Mouse (Mus musculus): ENCODE measurements around the gene Nlrp4f. TPM values are rescaled to one million over a fixed set of nuclear protein-coding genes. Genes with fewer than 3 reads are reported as not detected.

The Nlrp4f gene
- polyA plus RNA-seq, 1 experiment from 2014 or later: not detected

DNA sequence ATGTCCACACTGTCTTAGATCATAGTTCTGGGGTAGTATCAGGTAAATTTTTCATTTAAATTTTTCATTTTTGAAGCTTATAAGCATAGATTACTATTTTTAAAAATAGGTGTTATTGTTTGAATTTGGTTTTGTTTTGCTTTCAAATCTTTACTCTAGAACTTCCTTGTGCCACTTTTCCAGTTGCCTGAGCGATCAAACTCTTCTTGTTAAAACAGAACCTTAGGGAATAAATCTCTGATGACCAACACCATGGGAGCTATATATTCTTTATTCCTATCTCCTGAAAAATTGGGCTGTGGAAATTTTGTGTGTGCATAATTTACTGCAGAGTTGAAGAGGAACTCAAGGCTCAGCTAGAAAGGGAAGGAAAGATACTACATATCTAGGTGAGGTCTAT is 55.8 kb downstream of the Nlrp4f start, which contains the start of gene Olfr466:
Gene Olfr466, plus strand, starts transcription at position 301 of the 400 bp plus-strand sequence.
- no peak for ATAC-seq (ENCODE audit: insufficient read depth)
- no peaks in the 10 kb centered on the region for H3K36me3 ChIP-seq (ENCODE audit: insufficient read depth)
- 57% methylated on average over 1 of the region's 1 CpGs for WGBS
- H3K27me3 ChIP-seq (ENCODE audit: insufficient read depth, low read length): no peaks in the 10 kb centered on the region
- no peak for TF ChIP-seq CTCF (IDR thresholded peaks at IDR 0.05; ENCODE audit: low read depth)
- no peak within 1 kb of the TSS for H3K27ac ChIP-seq (ENCODE audit: low read depth)
- no peak within 1 kb of the TSS for H3K4me3 ChIP-seq (ENCODE audit: low read depth, low read length)
- no peaks in the 10 kb centered on the region for H3K4me1 ChIP-seq (ENCODE audit: insufficient read depth)
- H3K9me3 ChIP-seq (ENCODE audit: low read depth, low read length): no peaks in the 10 kb centered on the region
- DNase-seq: no peak
- no peak within 1 kb of the TSS for H3K4me2 ChIP-seq
- H3K9ac ChIP-seq: no peak within 1 kb of the TSS

DNA sequence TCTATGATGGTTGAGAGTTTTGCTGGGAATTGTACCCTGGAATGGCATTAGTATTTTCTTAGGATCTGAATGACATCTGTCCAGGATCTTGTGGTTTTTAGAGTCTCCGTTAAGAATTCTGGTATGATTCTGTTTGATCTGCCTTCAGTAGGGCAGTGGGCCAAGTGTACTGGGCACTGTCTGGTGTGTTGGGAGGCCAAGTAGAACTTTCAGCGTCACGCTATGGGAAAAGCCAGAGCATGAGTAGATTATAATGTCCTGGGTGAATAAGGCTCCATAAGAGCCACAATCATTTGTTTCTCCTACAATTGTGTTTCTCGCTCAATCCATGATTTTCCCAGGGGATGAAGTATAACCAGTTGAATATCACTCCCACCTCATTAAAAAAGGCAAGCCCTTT is 68.0 kb downstream of the Nlrp4f start, which contains the start of gene Olfr465-ps1:
Gene Olfr465-ps1, plus strand, starts transcription at position 301 of the 400 bp plus-strand sequence.
- H3K27me3 ChIP-seq (ENCODE audit: insufficient read depth, low read length): no peaks in the 10 kb centered on the region
- no peaks in the 10 kb centered on the region for H3K36me3 ChIP-seq (ENCODE audit: insufficient read depth)
- DNase-seq: no peak
- no peaks in the 10 kb centered on the region for H3K4me1 ChIP-seq (ENCODE audit: insufficient read depth)
- H3K4me2 ChIP-seq: no peak within 1 kb of the TSS
- no peak within 1 kb of the TSS for H3K4me3 ChIP-seq (ENCODE audit: low read depth, low read length)
- ATAC-seq (ENCODE audit: insufficient read depth): no peak
- H3K27ac ChIP-seq (ENCODE audit: low read depth): no peak within 1 kb of the TSS
- no peak for TF ChIP-seq CTCF (IDR thresholded peaks at IDR 0.05; ENCODE audit: low read depth)
- no peak within 1 kb of the TSS for H3K9ac ChIP-seq
- H3K9me3 ChIP-seq (ENCODE audit: low read depth, low read length): no peaks in the 10 kb centered on the region
- 81% methylated on average over 4 of the region's 4 CpGs for WGBS

Other genes with a start within 250 kb of the Nlrp4f start
- gene Spata31d1c, start 172.9 kb downstream of the Nlrp4f start, polyA plus RNA-seq (2014; fragmentation: Nextera tagmentation; extraction: Ambion mirVana): not detected in 2 replicates
- gene Prss47, start 153.2 kb downstream of the Nlrp4f start, polyA plus RNA-seq (2014; fragmentation: Nextera tagmentation; extraction: Ambion mirVana): not detected in 2 replicates
- gene Mfsd14b, start 93.0 kb downstream of the Nlrp4f start, polyA plus RNA-seq (2014; fragmentation: Nextera tagmentation; extraction: Ambion mirVana): 56.8 and 58.3 TPM in 2 replicates
- gene Olfr465-ps1, start 67.9 kb downstream of the Nlrp4f start, polyA plus RNA-seq (2014; fragmentation: Nextera tagmentation; extraction: Ambion mirVana): not detected in 2 replicates
- not detected in 2 replicates for gene Olfr466, start 55.7 kb downstream of the Nlrp4f start, polyA plus RNA-seq (2014; fragmentation: Nextera tagmentation; extraction: Ambion mirVana)
- not detected in 2 replicates for gene Gm10775, start 53.6 kb upstream of the Nlrp4f start, polyA plus RNA-seq (2014; fragmentation: Nextera tagmentation; extraction: Ambion mirVana)
- gene Zfp369, start 72.8 kb upstream of the Nlrp4f start, polyA plus RNA-seq (2014; fragmentation: Nextera tagmentation; extraction: Ambion mirVana): 17.2 and 17.9 TPM in 2 replicates